Mouse (Mus musculus) heart, adult 18-20 months (tissue): ENCODE results near the gene Usp37. TPM values are rescaled to one million over a fixed set of nuclear protein-coding genes. Genes with fewer than 3 reads are reported as not detected.

Experiments used
- DNase-seq, 2 experiments: peaks; one replicate each; pipeline ENCODE4 v3.0.0; 2021 to 2022; ENCODE audit warnings: mixed read lengths in 1 of 2
- total RNA-seq, 2 experiments: library from RNA; stranded (reverse); gene quantifications; 2 replicates each; pipeline ENCODE4 v1.2.3; 2021

The Usp37 gene
- total RNA-seq, 2 experiments from 2014 or later: 9.0 to 9.9 TPM

DNA sequence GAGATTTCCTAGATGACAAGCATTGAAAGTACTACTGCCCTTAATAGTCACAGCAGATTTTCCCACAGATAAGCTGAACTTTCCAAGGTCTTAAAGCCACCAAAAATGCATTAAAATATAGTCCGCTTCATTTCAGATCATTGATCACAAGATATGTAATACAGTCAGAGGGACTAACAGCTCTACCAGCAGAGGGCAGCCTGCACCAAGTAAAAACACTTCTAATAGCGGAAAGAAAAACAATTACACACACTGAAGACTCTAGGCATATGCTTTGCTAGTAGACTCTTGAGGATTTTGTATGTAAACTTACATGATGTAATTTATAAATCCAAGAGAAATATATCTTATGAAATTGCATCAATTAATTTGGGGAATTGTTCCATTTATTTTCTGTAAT is 83.8 kb downstream of the Usp37 start:
- DNase-seq: peak; percentile 30 to 65

DNA sequence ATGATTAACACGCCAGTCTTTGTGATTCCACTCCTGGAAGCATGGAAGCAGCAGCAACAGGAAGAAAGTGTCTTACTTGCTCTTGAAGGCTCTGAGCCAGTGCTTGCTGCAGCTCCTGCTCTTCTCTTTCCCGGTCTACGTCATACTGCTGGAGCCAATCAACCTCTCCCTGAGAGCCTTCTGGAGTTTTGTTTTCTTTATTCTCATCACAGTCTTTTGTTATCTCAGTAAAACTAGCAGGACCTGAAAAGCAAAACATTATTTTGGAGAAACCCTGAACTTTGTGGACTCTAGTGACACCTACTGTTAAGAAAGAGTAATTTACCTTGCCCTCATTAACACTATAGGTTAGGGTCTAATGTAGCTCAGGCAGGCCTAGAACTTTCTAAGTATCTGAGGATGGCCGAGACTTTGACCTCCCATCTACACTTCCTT is 91.5 kb downstream of the Usp37 start:
- DNase-seq: peak; percentile 45 to 58

DNA sequence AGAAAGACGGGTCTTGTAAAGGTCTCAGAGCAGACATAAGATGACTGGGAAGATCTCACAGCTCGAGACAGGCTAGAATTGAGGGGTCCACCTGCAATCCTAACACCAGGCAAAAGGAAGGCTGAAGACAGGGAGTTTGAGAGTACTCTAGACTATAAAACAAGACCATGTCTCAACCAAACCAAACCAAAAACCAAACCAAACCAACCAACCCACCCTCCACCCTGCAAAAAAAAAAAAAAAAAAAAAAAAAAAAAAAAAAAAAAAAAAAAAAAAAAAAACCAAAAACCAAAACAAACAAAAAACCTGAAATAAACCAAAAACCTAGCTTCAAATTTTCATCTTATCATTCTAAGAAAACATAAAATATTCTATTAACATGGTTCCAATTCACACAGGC is 99.5 kb downstream of the Usp37 start:
- no peak for DNase-seq

DNA sequence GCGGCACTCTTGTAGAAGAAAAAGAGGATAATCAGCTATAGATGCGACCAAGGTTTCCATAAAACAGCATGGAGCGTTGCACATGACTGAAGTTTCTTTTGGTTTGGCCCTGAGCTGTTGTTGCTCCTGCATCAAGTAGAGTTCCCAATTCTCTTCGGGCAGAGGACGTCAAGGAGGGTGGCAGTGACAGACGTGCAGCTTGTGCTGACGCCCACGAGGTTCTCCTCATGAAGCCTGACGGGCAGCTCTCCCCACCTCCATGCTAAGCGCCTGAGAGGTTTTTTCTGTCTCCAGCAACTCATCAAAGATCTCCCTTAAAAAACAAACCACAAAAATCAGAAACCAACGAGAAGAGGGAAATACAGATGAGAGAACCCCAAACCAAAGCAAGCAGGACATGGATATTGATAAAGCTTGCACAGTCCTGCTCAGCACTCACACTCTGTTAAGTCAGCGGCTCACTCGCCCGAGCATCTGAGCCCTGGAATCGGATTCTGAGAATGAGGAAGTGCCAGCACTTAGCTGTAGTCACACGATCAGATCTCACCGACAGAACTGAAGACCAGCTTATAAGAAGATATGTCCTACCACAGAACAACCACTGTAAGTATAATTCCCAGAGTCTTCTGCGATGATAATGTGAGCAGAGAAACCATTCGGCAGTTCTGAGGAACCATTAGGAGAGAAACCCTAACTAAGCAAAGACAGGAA is 104.8 kb downstream of the Usp37 start:
- DNase-seq: peak in 1 of 2 experiments; percentile 11

DNA sequence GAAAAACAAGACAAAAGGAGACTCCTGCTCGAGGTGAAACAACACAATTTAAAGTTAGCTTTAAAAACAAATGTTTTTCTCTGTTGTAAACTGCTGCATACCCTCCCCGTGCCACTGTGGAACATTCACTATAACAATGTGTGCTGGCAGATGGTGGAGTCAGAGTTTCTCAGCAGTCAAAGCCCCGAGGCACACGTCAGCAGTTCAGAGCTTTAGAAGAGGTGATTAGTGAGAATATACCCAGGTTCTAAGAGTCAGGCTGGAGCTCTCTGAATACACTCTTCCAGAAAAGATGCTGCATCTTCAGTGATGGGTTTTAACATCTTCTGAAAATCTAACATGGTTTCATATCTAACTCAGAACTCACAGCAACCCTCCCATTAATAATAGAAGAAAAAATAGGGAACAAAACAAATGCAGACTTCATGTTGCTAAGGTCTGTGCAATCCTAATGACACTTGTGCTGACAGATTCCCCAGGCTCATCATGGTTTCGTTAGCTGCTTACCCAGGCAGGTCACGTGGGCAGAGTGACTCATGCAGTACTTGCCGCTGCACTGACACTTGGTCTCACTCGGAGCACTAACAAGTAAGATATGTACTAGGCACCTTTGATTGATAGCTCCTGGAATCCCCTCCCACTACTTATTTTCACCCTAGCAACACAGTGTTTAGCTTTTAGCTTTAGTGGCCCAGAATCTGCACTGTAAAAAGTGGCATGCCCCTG is 106.2 kb downstream of the Usp37 start:
- DNase-seq: peak; percentile 56 to 74

DNA sequence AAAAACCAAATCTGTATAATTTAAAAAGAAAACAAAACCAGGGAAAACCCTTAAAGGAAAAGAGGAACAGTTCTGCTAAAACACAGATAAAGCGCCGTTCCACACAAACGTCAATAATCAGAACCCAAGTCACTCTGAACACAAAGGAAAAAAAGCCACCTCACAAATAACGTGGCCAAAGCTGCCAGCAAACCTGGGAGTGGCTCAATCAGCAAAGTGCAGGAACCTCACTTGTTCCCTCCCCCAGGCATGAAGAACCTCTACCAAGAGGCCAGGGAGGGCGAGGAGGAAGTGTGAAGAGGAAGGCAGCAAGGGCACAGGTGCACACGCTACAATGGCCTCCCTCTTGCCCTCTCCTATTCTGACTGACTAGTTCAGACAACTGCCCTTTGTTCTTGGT is 108.5 kb downstream of the Usp37 start:
- no peak for DNase-seq

DNA sequence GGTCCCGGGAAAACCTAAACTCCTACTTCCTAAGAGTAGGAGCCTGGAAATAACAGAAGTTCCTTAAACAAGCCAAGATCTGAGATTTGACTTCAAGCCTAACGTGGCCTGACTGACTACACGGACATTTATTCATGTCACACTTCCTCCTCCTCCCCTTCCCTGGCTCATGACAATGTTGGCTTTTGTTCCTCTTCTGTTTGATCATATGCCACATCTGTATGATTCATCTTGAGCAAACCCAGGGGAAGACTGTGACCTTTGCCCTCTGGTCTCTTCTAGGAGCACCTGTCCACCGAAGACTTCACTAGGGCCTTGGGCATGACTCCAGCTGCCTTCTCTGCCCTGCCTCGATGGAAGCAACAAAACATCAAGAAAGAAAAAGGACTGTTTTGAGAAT is 109.5 kb downstream of the Usp37 start:
- DNase-seq: peak; percentile 16 to 33

DNA sequence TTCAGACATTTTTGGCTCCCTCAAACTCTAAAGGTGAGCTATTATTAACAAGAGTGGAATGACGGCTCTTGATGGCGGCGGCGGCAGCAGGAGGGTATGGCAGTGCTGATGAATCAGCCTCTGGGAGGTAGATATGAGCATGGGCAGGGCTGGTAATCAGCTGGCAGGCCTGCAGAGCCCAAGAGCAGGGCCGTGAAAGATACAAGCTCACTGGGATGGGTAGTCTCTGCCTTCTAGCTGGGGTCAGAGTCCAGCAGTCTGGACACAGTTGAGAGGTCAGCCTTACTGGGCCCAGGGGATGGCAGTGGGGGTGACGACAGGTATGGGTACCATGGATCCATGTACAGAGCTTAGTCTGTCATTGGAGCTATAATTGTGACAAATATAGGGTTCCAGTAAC is 110.9 kb downstream of the Usp37 start:
- no peak for DNase-seq

DNA sequence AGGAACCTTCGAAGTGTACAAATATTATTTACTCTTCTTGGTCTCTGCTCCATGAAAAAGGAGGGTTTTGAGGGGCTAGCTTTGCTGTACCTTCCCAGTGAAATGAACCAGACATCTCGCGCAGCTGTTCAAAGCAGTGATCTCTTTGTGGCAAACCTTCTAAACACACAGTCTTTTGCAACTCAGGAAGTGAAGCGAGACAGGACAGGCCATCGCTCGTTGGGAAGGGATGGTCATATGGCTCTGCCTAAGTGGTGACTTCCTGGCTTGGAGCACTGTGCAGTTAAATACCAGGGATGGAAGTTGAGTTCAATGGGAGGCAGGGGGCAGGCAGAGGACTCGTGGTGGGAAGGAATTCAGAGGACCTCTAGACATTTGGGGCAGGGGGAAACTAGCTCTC is 118.2 kb downstream of the Usp37 start:
- no peak for DNase-seq

DNA sequence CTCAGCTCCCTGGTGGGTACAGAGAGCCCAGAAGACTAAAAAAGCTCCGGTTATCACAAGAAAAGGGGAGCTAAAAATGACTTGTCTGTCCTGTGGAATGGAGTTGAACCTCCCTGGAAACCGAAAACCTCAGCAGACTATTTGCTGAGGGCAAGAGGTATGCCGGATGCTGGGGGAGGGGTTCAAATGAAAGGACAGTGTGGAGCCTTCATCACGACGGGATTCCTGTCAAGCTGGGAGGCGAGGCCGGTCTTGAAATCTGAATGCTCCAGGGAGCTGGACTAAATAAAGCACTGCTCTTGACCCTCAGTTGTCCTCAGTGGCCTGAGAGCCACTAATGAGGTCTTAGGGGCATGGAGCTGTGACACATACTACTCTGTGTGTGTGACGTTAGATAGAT is 120.9 kb downstream of the Usp37 start:
- DNase-seq: no peak

DNA sequence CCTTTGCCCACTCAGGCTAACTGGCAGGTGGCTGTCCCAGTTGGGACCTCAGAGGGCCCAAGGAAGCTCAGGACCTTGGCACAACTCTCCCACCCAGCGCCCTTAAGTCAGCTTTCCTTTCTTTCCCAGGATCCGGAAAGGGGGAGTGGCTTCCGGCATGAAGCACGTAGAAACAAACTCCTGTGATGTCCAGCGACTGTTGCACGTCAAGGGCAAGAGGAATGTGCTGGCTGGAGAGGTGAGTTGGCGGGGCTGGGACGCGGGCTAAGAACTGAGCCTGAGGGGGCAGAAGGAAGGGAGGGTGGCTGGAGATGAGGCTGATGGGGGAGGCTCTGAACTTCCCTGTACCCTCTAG is 124.7 kb downstream of the Usp37 start:
- DNase-seq: peak in 1 of 2 experiments; percentile 62

DNA sequence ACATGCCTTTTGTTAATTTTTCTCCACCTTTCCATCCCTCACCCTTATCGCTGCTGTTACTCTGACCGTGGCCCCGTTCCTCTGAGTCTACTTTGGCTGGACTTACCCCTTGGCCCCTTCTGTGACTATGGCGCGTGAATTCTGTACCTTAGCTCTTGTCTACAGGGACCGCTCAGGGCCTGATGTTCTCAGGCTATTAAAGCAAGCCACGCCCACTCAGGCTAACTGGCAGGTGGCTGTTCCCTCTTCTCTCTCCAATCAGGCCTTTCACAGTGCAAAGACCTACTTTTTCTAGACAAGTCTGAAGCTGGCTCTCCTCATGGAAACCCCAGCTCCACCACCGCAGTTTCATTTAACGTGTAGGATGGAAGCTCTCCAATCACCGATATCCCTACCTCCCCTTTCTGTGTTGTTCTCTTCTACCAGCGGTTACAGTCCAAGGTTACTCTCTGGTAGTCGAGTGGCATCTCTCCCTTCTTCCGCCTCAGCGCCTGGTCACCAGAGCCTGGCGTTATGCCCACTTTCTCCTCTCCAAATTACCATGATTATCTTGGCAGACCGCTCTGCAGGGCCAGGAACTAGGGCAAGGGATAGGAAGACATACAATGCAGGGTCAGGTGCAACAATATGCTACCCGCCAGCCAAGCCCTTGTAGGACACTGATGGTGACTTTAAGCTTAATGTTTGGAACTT is 125.2 kb downstream of the Usp37 start:
- DNase-seq: peak; percentile 58 to 59

DNA sequence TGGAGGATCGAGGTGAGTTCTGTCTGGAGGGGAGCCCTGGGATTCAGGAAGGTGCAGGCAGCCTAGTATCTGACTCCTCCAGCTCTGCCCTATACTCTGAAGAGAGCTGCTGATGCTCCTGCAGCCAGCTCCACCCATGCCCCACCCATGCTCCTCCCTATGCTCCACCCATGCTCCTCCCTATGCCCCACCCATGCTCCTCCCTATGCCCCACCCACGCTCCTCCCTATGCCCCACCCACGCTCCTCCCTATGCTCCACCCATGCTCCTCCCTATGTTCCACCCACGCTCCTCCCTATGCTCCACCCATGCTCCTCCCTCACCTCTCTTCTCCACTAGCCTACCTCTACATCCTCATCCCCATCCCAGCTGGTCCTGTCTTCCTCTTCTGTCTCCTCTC is 128.9 kb downstream of the Usp37 start:
- no peak for DNase-seq

DNA sequence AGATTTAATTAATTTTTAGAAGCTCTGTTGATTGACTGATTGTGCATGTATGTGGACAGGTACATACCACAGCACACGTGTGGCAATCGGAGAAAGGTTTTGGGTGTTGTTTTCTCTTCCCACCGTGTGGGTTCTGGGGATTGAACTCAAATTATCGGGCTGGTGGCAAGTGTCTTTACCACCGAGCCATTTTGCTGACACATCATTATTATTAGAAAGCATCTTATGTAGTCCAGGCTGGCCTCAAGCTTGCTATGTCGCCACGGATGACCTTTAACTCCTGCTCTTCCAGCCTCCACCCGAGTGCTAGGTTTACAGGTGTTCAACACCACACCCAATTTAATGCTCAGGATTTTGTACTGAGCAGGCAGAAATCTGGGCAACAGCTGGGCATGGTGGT is 131.4 kb downstream of the Usp37 start:
- no peak for DNase-seq

DNA sequence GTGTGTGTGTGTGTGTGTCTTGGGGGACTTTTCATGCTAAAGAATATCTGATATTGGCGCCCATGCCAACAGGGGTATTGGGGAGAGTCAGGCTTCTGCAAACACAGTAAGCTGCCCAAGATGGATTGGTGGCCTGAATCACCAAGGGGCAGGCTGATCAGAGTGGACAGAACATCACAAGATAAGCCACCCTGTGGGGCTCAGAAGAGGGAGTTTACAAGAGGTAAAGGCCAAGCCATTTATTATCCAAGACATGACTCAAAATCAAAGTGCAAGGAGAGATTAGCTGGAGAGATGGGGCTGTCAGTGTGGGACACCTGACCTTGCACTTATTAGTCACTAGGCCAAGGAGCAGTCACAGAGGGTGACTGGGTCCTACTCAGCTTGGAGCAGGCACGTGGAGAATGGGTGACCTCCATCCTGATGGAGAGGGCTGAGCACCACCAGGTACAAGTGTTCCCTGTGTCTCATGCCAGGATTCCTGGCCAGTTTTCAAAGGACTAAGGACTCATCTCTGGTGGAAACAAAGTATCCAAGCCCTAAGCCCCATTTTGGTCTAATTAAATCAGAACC is 132.2 kb downstream of the Usp37 start:
- DNase-seq: no peak

DNA sequence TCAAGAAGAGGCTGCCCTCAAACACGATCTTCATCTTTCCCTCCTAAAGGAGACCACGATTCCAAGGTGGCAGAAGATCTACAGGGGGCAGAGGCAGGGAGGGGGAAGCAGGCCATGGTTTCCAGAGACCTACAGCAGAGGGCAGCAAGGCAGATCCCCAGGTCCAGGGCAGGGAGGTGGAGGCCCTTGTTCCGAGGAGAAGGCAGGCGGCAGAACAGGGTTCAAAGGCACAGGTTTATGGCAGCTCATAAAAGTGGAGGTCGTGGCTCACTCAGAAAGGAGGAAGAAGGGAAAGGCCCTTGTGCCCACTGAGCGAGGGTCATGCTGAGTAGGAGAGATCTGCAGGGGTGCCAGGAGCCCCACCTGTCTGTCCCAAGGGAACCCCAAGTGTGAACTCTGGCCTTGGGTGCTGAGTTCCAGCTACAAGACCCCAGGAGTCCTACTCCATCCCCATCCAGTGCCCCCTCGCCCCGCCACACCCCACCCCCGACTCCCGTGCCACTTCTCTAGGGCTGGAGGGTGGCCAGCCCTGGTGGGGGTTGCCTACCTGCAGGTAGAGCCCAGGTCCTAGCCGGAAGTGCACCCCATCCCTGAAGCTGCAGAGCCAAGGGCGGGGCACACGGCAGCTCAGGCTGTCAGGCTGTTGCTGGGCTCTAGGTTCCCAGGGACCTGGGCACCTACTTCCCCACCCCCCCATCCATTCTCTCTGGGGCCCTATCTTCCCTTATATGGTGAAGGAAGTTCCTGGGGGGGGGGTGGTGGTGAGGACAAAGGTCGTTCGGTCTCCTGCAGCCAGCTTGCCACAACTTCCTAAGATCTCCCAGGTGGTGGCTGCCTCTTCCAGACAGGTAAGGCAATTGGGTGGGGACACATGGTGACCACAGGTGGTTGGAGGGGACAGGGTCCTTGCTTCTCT is 135.2 kb downstream of the Usp37 start, which contains the start of gene Vil1:
Gene Vil1, plus strand, starts transcription at position 788 of the 916 bp plus-strand sequence.
- DNase-seq: no peak

DNA sequence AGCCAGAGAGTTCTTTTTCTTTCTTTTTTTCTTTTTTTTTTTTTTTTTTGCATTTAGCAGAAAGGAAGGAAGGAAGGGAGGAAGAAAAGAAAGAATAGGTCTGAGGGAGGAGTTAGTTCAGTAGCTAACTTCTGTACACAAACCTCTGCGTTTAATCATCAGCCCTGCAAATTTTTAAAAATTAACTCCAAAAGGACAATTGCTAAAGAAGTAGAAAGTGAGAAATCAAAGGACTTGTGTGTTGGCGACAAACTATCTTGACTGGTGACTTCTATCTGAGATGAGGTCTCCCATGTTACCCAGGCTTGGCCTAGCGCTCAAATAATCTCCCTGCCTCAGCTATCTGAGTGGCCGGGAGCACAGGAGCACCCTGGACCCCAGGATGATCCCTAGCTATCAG is 139.9 kb downstream of the Usp37 start:
- DNase-seq: no peak

DNA sequence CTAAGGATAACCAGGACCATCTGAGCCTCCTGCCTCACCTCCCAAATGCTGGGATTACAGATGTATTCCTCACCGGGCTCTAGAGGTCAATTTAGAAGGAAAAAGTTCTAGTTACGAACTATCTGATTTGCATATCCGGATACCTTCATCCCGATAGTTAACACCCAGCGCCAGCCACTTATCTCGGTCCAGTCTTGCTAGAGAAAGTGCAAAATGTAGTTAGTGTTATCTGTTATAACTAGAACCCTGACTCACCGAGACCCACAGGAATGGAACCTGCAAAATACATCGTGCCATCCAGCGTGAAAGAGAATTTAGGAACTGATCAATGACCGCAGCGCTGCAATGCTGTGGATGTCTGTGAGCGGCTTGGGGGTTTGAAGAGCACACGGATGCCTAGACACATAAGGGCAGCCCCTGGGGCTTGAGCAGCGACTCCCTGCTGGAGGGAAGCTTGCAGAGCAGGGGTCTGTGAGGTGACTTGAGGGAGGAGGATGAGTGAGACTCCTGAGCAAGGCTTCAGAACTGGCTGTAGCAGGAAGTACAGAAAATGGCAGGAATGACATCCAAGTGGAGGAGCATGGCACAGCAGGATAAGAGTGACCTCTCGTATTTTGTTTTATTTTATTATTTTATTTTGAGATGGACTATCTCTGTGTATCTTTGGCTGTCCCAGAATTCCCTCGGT is 142.9 kb downstream of the Usp37 start:
- no peak for DNase-seq

DNA sequence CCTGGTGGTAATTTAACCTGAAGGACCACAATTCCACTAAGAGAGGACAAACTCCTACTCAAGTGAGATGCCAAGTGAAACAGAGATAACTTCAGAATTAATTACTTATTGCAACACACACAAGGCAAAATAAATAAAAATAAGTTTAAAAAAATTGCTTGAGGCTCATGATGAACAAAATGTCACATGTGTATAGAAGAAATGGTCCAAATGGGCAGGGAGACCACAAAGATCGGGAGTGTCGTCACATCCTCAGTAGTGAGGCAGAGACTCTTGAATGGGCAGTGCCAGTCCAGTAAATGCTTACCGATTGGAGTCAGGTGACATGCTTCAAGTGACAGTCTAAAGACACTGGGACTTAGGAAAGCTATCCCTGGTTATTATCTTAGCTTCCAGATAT is 143.6 kb downstream of the Usp37 start:
- no peak for DNase-seq

DNA sequence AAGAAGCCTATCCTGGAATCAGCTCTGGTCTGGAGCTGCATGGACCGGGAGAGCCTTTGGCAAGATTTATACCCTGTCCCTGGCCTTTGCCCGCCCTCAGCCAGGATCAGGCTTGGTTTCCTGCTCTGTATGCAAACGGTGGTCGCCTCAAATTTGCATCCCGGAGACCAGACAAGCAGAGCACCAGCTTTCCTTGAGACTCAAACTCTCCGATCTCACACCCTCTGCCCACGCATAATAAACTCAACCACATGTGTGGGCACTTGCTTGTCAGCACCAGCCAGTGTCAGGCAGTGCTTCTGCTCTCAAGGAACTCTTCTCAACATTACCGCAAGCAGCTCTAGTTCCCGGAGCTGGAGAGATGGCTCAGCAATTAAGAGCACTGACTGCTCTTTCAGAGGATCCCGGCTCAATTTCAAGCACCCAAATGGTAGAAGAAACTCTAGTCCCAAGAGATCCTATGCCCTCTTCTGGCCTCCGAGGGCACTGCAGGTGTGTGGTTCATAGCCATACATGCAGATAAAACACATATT is 146.1 kb downstream of the Usp37 start:
- DNase-seq: peak; percentile 73 to 85
